Mouse (Mus musculus) cerebellum, adult 2 months (tissue): Measurements from ENCODE around the gene Fut2.

Source experiments
- CTCF ChIP-seq: fragments of 200-500 bp; IDR thresholded peaks from 2 replicates; pipeline ENCODE4 v1.5.1; 2011; ENCODE audit warnings: low read depth, mild to moderate bottlenecking, control low read depth, low read length, moderate library complexity, borderline replicate concordance; ENCODE audit not compliant: insufficient read depth
- POLR2A ChIP-seq: fragments of 200-500 bp; IDR thresholded peaks from 2 replicates; pipeline ENCODE4 v1.6.1; 2011; ENCODE audit warnings: low read length, control low read depth, borderline replicate concordance; ENCODE audit not compliant: insufficient read depth

DNA sequence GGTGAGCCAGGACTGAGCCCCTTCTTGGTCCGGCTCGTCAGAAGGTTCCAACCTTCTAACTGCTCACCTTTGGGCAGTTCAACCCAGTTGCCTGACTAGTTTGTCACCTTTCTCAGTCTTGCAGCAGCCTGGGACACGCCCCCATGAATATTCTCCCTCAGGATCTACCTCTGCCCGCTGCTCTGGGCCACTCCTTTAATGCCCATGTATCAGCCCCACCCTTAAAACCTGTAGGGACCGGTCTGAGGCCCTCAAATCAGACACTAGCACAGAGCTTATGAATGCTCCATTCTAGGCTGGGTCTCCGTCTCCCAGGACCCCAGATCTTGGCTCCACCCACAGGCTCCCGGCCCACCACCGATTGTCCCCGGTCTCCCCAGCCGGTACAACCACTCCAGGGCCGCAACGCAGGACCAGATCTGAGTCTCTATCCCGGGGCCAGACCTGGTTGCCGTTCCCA is 48.5 kb upstream of the Fut2 start:
- TF ChIP-seq POLR2A: no peak
- TF ChIP-seq CTCF: no peak
